Mouse (Mus musculus) kidney, embryonic 14.5 days (tissue): Measurements from ENCODE around the gene Actl10. TPM values are rescaled to one million over a fixed set of nuclear protein-coding genes. Genes with fewer than 3 reads are reported as not detected.

Experiments
- ATAC-seq: fragments of 200-750 bp; cut with Nextera tagmentation; 2 replicates; pipeline ENCODE4 v1.8.0; 2017; ENCODE audit warnings: moderate number of reproducible peaks, mild to moderate bottlenecking, moderate TSS enrichment, moderate library complexity; ENCODE audit not compliant: low FRiP score, low TSS enrichment
- H3K27ac ChIP-seq: fragments of 300-500 bp; sonication (generic); 2 replicates; pipeline ENCODE4 v1.5.1; 2014; ENCODE audit warnings: low read depth, mild to moderate bottlenecking, low read length, moderate library complexity, mixed read lengths
- H3K27me3 ChIP-seq: fragments of 300-500 bp; sonication (generic); 2 replicates; pipeline ENCODE4 v1.6.1; 2014; ENCODE audit warnings: mild to moderate bottlenecking, low read length; ENCODE audit not compliant: control insufficient read depth, insufficient read depth
- H3K36me3 ChIP-seq: fragments of 300-500 bp; sonication (generic); 2 replicates; pipeline ENCODE4 v1.6.1; 2014; ENCODE audit warnings: low read length, mixed read lengths; ENCODE audit not compliant: control insufficient read depth, insufficient read depth
- H3K4me1 ChIP-seq: fragments of 300-500 bp; sonication (generic); 2 replicates; pipeline ENCODE4 v1.6.1; 2014; ENCODE audit warnings: low read length, mixed read lengths; ENCODE audit not compliant: control insufficient read depth, insufficient read depth
- H3K4me2 ChIP-seq: fragments of 300-500 bp; sonication (generic); replicated peaks from 2 replicates; pipeline ENCODE4 v1.6.1; 2014; ENCODE audit warnings: low read depth, mild to moderate bottlenecking, low read length
- H3K4me3 ChIP-seq: fragments of 300-500 bp; sonication (generic); 2 replicates; pipeline ENCODE4 v1.5.1; 2014; ENCODE audit warnings: mild to moderate bottlenecking, low read length
- H3K9ac ChIP-seq: fragments of 300-500 bp; sonication (generic); 2 replicates; pipeline ENCODE4 v1.6.1; 2014; ENCODE audit warnings: low read depth, mild to moderate bottlenecking, low read length, moderate library complexity
- H3K9me3 ChIP-seq: fragments of 300-500 bp; sonication (generic); 2 replicates; pipeline ENCODE4 v1.6.1; 2016; ENCODE audit warnings: low read length; ENCODE audit not compliant: control insufficient read depth
- WGBS: fragments of 180-500 bp; shearing (Covaris S2); extraction: QIAGEN DNeasy Blood & Tissue Kit; methylation state at CpG from one replicate; pipeline ENCODE4 v1.1.7; 2014; 5-methylcytosine and 5-hydroxymethylcytosine counted together
- polyA plus RNA-seq: library from polyadenylated mRNA; unstranded; fragments of >200 nt; fragmentation: Nextera tagmentation; extraction: Ambion mirVana; gene quantifications from 2 replicates; pipeline ENCODE4 v1.2.1, GENCODE M21; 2014

Actl10 gene
- polyA plus RNA-seq, 1 experiment from 2014 or later = not detected

DNA sequence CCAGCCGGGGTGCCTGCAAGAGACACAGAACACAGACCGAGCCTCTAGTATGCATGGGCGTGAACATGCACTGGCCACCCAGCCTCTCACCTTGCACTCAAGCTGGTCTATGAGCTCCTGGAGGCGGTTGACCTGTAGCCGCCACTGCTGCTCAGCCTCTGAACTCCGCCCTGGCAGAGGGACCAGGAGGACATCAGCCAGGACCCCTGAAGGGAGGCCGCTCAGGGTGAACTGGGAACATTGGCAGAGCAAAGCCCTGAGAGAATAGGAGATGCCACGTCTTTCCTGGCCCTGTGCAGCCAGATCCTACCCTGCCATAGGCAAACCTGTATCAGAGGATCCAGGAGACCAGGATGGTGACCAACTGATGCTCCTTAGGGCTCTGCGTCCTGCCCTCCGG is 4.9 kb upstream of the Actl10 start, which contains the start of gene 1700003F12Rik:
Gene 1700003F12Rik (plus strand): TSS at position 375 of the 400 bp plus-strand sequence.
- Histone ChIP-seq H3K4me3 (no peak within 1 kb of the TSS), H3K9me3 (no peaks in the 10 kb centered on the region), H3K36me3 (no peaks in the 10 kb centered on the region), H3K27ac (no peak within 1 kb of the TSS), H3K4me2 (no peak within 1 kb of the TSS), H3K27me3 (peaks cover 20% of the 10 kb centered on the region), H3K4me1 (peaks cover 10% of the 10 kb centered on the region; the same call in 1 of the 2 replicates), H3K9ac (no peak within 1 kb of the TSS)
- 90% methylated on average over 10 of the region's 10 CpGs for WGBS
- ATAC-seq = no peak

DNA sequence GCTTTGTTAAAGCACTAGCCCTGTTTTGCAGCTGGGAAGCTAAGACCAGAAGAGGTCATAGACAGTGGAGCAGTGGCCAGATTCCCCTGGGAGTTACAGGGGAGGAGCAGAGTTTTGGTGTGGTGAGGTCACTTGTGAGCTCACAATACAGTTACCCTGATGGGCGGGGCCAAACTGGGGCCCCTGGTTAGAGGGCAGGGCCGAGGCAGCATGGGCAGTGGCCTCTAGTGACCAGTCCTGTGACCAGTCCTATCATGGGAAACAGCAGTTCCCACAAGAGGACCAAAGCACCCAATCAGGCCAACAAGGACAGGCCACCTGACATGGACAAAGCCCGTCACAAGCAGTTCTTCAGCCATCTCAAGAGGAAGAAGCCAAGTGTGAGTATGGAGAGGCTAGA is 2.9 kb upstream of the Actl10 start:
- ATAC-seq = no peak
- H3K9me3 ChIP-seq = no peaks in the 10 kb centered on the region
- 38% methylated on average over 3 of the region's 3 CpGs for WGBS
- no peak overlapping the region for H3K27ac ChIP-seq
- H3K36me3 ChIP-seq = no peaks in the 10 kb centered on the region
- H3K4me3 ChIP-seq = no peak overlapping the region
- peaks cover 10% of the 10 kb centered on the region for H3K4me1 ChIP-seq
- peaks cover 32% of the 10 kb centered on the region for H3K27me3 ChIP-seq
- H3K4me2 ChIP-seq = no peak overlapping the region
- H3K9ac ChIP-seq = no peak overlapping the region

DNA sequence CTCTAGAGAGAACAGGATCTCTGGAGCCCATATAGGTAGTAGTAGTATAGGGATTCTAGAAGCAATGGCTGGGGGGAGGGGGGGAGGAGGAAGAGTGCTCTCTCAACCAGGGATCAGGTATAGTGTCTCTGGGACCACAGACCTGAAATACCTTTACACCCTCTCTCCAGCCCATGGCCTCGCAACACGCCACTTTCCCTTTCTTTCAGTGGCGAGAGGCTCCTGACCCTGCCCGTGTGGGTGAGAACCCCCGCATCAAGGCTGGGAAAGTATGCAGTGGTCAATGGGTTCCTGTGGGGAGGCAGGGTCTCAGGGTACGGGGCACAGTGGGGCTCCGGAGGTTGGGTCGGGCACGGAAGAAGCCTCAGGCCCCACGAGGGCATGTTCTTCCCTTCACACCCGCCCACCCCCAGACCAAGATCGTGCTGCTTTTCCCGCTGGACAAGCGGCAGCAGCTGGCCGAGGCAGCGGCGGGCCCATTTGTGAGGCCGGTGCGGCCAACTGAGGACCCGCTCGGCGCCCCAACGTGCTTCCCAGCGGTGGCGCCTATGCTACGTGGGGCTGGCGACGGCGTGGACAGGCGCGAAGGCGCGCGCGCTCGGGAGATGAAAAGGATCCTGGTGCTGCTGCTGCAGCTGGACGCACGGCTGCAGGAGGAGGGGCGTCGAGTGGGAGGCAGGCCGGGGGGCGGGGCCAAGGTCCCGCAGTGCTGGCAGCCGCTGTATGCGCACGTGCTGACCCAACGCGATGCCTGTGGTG is 2.3 kb upstream of the Actl10 start:
- Histone ChIP-seq H3K36me3 (no peaks in the 10 kb centered on the region), H3K27ac (no peak overlapping the region), H3K4me3 (peak overlapping the region; percentile 42), H3K4me1 (peaks cover 10% of the 10 kb centered on the region), H3K27me3 (peaks cover 32% of the 10 kb centered on the region), H3K9me3 (no peaks in the 10 kb centered on the region), H3K9ac (peak overlapping the region; percentile 42; the same call in 1 of the 2 replicates), H3K4me2 (peak overlapping the region; percentile 92)
- ATAC-seq = peak; percentile 79; the same call in 1 of the 2 replicates
- 3% methylated on average over 45 of the region's 48 CpGs for WGBS

DNA sequence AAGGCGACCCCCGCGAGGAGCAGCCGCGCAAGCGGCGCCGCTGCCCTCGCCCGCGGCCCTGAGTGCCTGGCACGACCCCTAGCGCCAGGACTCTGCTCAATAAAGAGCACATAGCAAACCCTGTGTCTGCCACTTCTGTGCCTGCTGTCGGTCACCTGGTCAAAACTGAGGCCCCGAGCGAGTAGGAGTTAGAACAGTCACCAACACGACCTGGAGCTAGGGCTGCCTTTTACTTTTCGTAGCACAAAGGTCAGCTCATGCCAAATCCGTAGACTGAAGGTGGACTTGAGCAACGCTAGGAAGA is 1.7 kb upstream of the Actl10 start:
- Histone ChIP-seq H3K36me3 (no peaks in the 10 kb centered on the region), H3K27me3 (peaks cover 32% of the 10 kb centered on the region), H3K9me3 (no peaks in the 10 kb centered on the region), H3K4me3 (peak overlapping the region; percentile 42), H3K4me2 (peak overlapping the region; percentile 92), H3K27ac (no peak overlapping the region), H3K4me1 (peaks cover 10% of the 10 kb centered on the region), H3K9ac (no peak overlapping the region)
- no peak for ATAC-seq
- 16% methylated on average over 20 of the region's 20 CpGs for WGBS

DNA sequence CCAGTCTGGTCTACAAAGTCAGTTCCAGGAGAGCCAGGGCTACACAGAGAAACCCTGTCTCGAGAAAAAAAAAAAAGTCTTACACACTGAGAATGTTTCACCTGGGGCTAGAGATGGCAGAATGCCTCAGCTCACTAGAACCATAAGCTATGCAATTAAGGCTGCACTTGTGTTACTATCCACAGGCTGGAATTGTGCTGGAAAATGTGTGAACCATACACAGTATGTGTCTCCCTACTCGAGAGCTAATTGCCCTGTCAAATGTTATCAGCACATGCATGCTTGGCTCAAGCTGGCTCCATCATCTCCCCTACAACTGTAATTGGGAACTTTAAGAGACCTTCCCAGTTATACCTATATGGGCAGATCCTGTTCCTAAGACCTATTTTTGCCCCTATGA is 639 bp upstream of the Actl10 start:
- Histone ChIP-seq H3K4me1 (peaks cover 10% of the 10 kb centered on the region), H3K4me3 (no peak overlapping the region), H3K4me2 (no peak overlapping the region), H3K36me3 (no peaks in the 10 kb centered on the region), H3K9me3 (no peaks in the 10 kb centered on the region), H3K27ac (no peak overlapping the region), H3K9ac (no peak overlapping the region), H3K27me3 (peaks cover 32% of the 10 kb centered on the region)
- 82% methylated on average over 2 of the region's 2 CpGs for WGBS
- ATAC-seq = no peak

DNA sequence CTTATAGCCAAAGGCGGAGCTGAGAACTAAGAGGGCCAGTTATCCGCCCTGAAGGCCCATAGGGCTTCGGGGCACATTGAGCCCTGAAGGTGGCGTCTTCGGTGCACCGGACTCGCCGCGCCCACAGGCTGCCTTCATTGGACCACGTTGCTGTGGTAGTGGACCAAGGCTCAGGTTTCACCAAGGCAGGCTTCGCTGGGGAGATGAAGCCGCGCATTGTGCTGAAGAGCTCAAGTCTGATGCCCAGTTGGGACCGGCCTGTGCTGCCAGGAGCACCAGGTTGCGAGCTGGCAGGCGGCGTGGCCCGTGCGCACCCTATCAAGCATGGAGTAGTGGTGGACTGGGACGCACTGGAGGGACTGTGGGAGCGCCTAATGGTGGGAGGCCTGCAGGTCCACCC is 351 bp downstream of the Actl10 start:
- peak; percentile 26; the same call in 1 of the 2 replicates for ATAC-seq
- peak overlapping the region; percentile 27 for H3K4me2 ChIP-seq
- H3K27me3 ChIP-seq = peaks cover 32% of the 10 kb centered on the region
- H3K36me3 ChIP-seq = no peaks in the 10 kb centered on the region
- no peak overlapping the region for H3K9ac ChIP-seq
- peaks cover 10% of the 10 kb centered on the region for H3K4me1 ChIP-seq
- peak overlapping the region; percentile 12; the same call in 1 of the 2 replicates for H3K4me3 ChIP-seq
- H3K27ac ChIP-seq = no peak overlapping the region
- no peaks in the 10 kb centered on the region for H3K9me3 ChIP-seq
- WGBS = 31% methylated on average over 21 of the region's 21 CpGs

DNA sequence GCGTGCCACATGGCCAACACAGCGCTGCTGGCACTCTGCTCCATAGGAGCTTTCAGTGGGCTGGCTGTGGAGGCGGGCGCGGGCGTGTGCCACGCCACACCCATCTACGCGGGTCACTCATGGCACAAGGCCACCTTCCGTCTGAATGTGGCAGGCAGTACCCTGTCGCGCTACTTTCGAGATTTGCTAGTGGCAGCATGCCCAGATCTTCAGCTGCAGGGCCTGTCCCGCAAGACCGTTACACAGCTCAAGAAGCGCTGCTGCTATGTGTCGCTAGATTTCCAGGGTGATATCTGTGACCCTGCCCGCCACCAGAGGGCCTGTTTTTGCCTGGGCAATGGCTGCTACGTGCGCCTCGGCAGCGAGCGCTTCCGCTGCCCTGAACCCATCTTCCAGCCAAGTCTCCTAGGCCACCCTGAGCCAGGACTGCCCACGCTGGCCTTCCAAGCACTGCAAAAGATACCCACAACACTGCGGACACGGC is 890 bp downstream of the Actl10 start:
- no peaks in the 10 kb centered on the region for H3K9me3 ChIP-seq
- peak overlapping the region; percentile 27 for H3K4me2 ChIP-seq
- ATAC-seq = peak; percentile 16; the same call in 1 of the 2 replicates
- no peaks in the 10 kb centered on the region for H3K36me3 ChIP-seq
- peaks cover 10% of the 10 kb centered on the region for H3K4me1 ChIP-seq
- peak overlapping the region; percentile 12; the same call in 1 of the 2 replicates for H3K4me3 ChIP-seq
- WGBS = 32% methylated on average over 27 of the region's 27 CpGs
- peaks cover 32% of the 10 kb centered on the region for H3K27me3 ChIP-seq
- H3K9ac ChIP-seq = no peak overlapping the region
- no peak overlapping the region for H3K27ac ChIP-seq

DNA sequence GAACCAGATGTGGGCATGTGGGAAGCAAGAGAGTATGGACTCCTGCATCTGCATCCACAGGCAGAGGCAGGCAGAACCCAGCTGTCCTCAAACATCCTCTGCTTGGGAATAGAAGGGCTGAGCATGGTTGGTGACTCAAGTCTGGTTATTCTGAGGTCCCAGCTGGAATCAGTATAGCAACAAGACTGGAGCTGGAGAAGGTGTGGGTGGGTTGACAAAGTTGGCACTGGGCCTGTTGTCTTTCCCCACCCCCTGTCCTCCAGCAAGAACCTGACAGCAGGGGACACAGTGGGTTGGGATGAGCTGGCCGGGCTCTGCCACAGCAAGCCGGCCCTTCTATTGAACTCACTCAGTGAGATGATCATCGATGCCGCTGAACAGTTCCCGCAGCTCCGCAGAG is 3.7 kb downstream of the Actl10 start:
- Histone ChIP-seq H3K9ac (no peak overlapping the region), H3K4me3 (no peak overlapping the region), H3K9me3 (no peaks in the 10 kb centered on the region), H3K27me3 (peaks cover 26% of the 10 kb centered on the region), H3K27ac (no peak overlapping the region), H3K36me3 (no peaks in the 10 kb centered on the region), H3K4me1 (peaks cover 6% of the 10 kb centered on the region; the same call in 1 of the 2 replicates), H3K4me2 (no peak overlapping the region)
- ATAC-seq = no peak
- 91% methylated on average over 6 of the region's 6 CpGs for WGBS

DNA sequence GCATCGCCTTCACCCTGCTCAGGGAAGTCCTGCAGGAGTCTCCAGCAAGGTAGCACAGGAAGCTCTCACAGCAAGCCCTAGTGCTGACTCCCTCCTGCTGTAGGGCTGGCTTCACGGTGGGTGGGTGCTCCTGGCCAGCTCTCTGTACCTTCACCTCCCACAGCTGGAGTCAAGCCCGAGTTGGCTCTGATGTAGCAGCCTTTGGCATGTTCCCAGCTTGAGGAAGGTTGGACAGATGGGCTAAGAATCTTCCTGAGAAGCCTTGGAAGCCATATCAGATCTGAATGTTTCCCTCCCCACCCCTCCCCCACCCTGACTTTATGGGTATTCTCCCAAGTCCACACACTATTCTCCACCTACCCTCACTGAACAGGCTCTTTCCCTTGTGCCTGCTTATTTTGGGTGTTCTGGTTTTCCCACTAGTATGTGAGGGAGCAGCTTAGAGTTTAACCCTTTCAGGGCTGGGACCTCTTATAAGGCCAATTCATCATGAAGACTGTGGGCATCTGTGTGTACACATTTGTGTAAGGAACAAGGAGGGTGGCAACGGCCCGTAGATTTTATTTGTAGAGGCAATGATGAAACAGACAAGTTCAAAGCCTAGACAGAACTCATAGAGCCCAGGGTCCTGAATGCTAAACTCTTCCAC is 5.7 kb downstream of the Actl10 start:
- Histone ChIP-seq H3K4me1 (peaks cover 6% of the 10 kb centered on the region; the same call in 1 of the 2 replicates), H3K4me3 (no peak overlapping the region), H3K27ac (no peak overlapping the region), H3K9ac (no peak overlapping the region; the same call in 1 of the 2 replicates), H3K9me3 (no peaks in the 10 kb centered on the region), H3K36me3 (peaks cover 17% of the 10 kb centered on the region), H3K27me3 (peaks cover 6% of the 10 kb centered on the region; the same call in 1 of the 2 replicates), H3K4me2 (no peak overlapping the region)
- WGBS = 49% methylated on average over 5 of the region's 5 CpGs
- no peak for ATAC-seq
